In genomic region chr11:5009354-5010074, GRCm38 (mm10) we compare ENCODE assay signal across 13 mouse cellular contexts. TPM values are rescaled to one million over a fixed set of nuclear protein-coding genes. Genes with fewer than 3 reads are reported as not detected.
DNase-seq lines count a peak whose midpoint lies in the region; ATAC-seq and TF ChIP-seq lines count a peak whose summit lies in the region.
"Had no signal": no experiment of that assay in that cellular context is flagged by ENCODE, and none has a peak within 500 bp of the region (broad histone marks: within the 10 kb centered on the region; RNA-seq: fewer than 3 reads in every experiment).

No protein-coding gene starts in this region.

- no peaks in the 10 kb centered on the region for H3K9me3 ChIP-seq in erythroblast, embryonic 14.5 days (ENCODE audit: control insufficient read depth, low read length)
- H3K9me3 ChIP-seq: kidney, embryonic 15.5 days; limb, embryonic 10.5 days had no signal

- peak; percentile 79 for ATAC-seq in megakaryocyte-erythroid progenitor cell, adult 5-6 weeks (replicated peaks; ENCODE audit: low FRiP score, low TSS enrichment, poor library complexity, severe bottlenecking)

- no peak for TF ChIP-seq CTCF in left cerebral cortex, adult 2 months (IDR thresholded peaks at IDR 0.05)

- intact Hi-C loops in left cerebral cortex, adult 2 months (cut with DNase I), result no loop called here

- H3K27me3 ChIP-seq in erythroblast, embryonic 14.5 days (ENCODE audit: control insufficient read depth), result no peaks in the 10 kb centered on the region
- H3K27me3 ChIP-seq: kidney, embryonic 15.5 days had no signal

- H3K4me3 ChIP-seq in left cerebral cortex, adult 2 months, result no peak overlapping the region
- H3K4me3 ChIP-seq in erythroblast, embryonic 14.5 days (replicated peaks), result peak overlapping the region; percentile 69
- H3K4me3 ChIP-seq: kidney, embryonic 15.5 days; limb, embryonic 10.5 days had no signal

- DNase-seq in left cerebral cortex, adult 2 months (ENCODE audit: extremely low spot score in 1 of 2, low spot score in 2 of 2), result no peak
- DNase-seq in left cerebral cortex, adult 9 months (ENCODE audit: low spot score in 2 of 2), result no peak
- DNase-seq in NIH3T3 (ENCODE audit: low read depth), result peak; percentile 84
- no peak for DNase-seq in ovary, postnatal 36 days (ENCODE audit: low spot score)
- no peak for DNase-seq in kidney, adult 18-20 months
- no peak for DNase-seq in urinary bladder, postnatal 4 days (ENCODE audit: low spot score in 2 of 2)
- DNase-seq: embryo, embryonic 11 days; right cerebral cortex, postnatal 4 days; thymus, postnatal 25 days had no signal

- peak overlapping the region; percentile 47 for H3K27ac ChIP-seq in left cerebral cortex, adult 2 months
- H3K27ac ChIP-seq: kidney, embryonic 15.5 days; limb, embryonic 10.5 days had no signal

- peaks cover 79% of the 10 kb centered on the region for H3K4me1 ChIP-seq in erythroblast, embryonic 14.5 days (ENCODE audit: control insufficient read depth)
- H3K4me1 ChIP-seq: kidney, embryonic 15.5 days; limb, embryonic 10.5 days had no signal

- peaks cover 88% of the 10 kb centered on the region for H3K36me3 ChIP-seq in erythroblast, embryonic 14.5 days (ENCODE audit: control insufficient read depth)

RNA-seq across cellular contexts. Expression of gene Ap1b1, which starts 22.9 kb away (rescaled TPM):
- 100 to 1,000 TPM; 156 to 177 TPM for total RNA-seq in left cerebral cortex, adult 2 months (2021)
- polyA plus RNA-seq in erythroblast, embryonic 14.5 days (2012), result 17.5 and 18.7 TPM in 2 replicates
- total RNA-seq in megakaryocyte-erythroid progenitor cell, adult 5-6 weeks (2014; fragmentation: Nextera tagmentation), result 136 and 160 TPM in 2 replicates
- 116 and 165 TPM in 2 replicates for total RNA-seq in megakaryocyte-erythroid progenitor cell, adult 5-6 weeks (2017)

RNA-seq across cellular contexts. Expression of gene Rasl10a, which starts 48.4 kb away (rescaled TPM):
- total RNA-seq in left cerebral cortex, adult 2 months (2021), result 10 to 100 TPM; 71.6 to 84.3 TPM
- polyA plus RNA-seq in erythroblast, embryonic 14.5 days (2012), result not detected in 2 replicates
- total RNA-seq in megakaryocyte-erythroid progenitor cell, adult 5-6 weeks (2014; fragmentation: Nextera tagmentation), result not detected in 2 replicates
- total RNA-seq in megakaryocyte-erythroid progenitor cell, adult 5-6 weeks (2017), result not detected in 2 replicates

RNA-seq across cellular contexts. Expression of gene Gas2l1, which starts 55.6 kb away (rescaled TPM):
- total RNA-seq in left cerebral cortex, adult 2 months (2021), result 10 to 100 TPM; 92.1 to 95.3 TPM
- 1.7 and 2.3 TPM in 2 replicates for polyA plus RNA-seq in erythroblast, embryonic 14.5 days (2012)
- total RNA-seq in megakaryocyte-erythroid progenitor cell, adult 5-6 weeks (2014; fragmentation: Nextera tagmentation), result 0.87 and 4.4 TPM in 2 replicates
- 1.3 TPM in 1 of 2 replicates, not detected in the other for total RNA-seq in megakaryocyte-erythroid progenitor cell, adult 5-6 weeks (2017)

Comparison
In these comparisons a context has a peak if more than half of its experiments do, and no peak if none do; other contexts are left out.
1. RNA of gene Rasl10a, which starts 48.4 kb away (total RNA-seq): 71.6 to 84.3 TPM in left cerebral cortex, adult 2 months; not detected in megakaryocyte-erythroid progenitor cell, adult 5-6 weeks; every median in the first group is over 10 times any median in the second.
2. RNA of gene Gas2l1, which starts 55.6 kb away (total RNA-seq): 92.1 to 95.3 TPM in left cerebral cortex, adult 2 months; 0.87 to 4.4 TPM in megakaryocyte-erythroid progenitor cell, adult 5-6 weeks; every median in the first group is over 10 times any median in the second.